Mouse (Mus musculus): ENCODE measurements at regions not wholly inside any gene's neighbourhood (a gene's known extent, or its start where the extent isn't known, plus 50 kb on each side); places are given as distances from the start of the nearest gene placed in this dataset.

DNA sequence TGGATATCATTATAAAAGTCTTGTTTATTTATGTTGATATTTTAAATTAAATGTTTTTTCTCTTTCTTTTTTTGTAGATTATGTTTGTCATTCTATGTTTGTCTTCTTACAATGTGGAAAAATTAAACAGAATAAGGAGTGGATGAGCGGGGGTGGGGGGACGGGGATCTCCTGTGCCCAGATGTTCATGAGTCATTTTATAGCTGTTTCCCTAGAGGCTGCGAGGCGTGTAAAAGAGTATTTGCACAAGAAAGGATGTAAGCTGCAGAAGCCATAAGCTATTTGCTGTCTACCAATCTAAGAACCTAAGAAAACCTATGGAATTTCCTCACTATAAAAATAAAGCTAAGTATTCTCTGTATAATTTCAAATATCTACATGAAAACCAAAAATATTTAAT is 446.9 kb upstream of the Cwc22 start:
- no peak for TF ChIP-seq CTCF (IDR thresholded peaks at IDR 0.05; ENCODE audit: low read depth)
- no peak for TF ChIP-seq EP300 (optimal IDR thresholded peaks at IDR 0.05)
